Mouse (Mus musculus): Measurements from ENCODE around the gene Bbip1. TPM values are rescaled to one million over a fixed set of nuclear protein-coding genes. Genes with fewer than 3 reads are reported as not detected.

The Bbip1 gene
- polyA plus RNA-seq, 1 experiment from 2014 or later = 119 TPM

- Histone ChIP-seq H3K9ac (replicated peaks) (no peak overlapping the region), H3K36me3 (no peaks in the 10 kb centered on the region), H3K9me3 (no peaks in the 10 kb centered on the region), H3K4me1 (peaks cover 6% of the 10 kb centered on the region; the same call in 1 of the 2 replicates), H3K4me3 (no peak overlapping the region), H3K27me3 (no peaks in the 10 kb centered on the region), H3K27ac (replicated peaks) (no peak overlapping the region), H3K4me2 (replicated peaks) (no peak overlapping the region)
- 86% methylated on average over 10 of the region's 10 CpGs for WGBS
- no peak for ATAC-seq (ENCODE audit: low FRiP score, low read depth)
These were observed 57.7 kb downstream of the Bbip1 start for GRCm38 (mm10) chr19:53886576-53887370.

- Histone ChIP-seq H3K4me3 (no peak overlapping the region), H3K27ac (replicated peaks) (no peak overlapping the region), H3K4me2 (replicated peaks) (no peak overlapping the region), H3K36me3 (no peaks in the 10 kb centered on the region), H3K27me3 (no peaks in the 10 kb centered on the region), H3K4me1 (peaks cover 6% of the 10 kb centered on the region; the same call in 1 of the 2 replicates), H3K9me3 (no peaks in the 10 kb centered on the region), H3K9ac (replicated peaks) (no peak overlapping the region)
- WGBS = 21% methylated on average over 10 of the region's 10 CpGs
- ATAC-seq (ENCODE audit: low FRiP score, low read depth) = no peak
These were observed 59.0 kb downstream of the Bbip1 start for GRCm38 (mm10) chr19:53885450-53885849.

GRCm38 (mm10) chr19:53881786-53882185, 62.6 kb downstream of the Bbip1 start:
- Histone ChIP-seq H3K4me1 (peaks cover 6% of the 10 kb centered on the region; the same call in 1 of the 2 replicates), H3K27me3 (0 out of 2 replicates have a peak, but pooled peaks cover 3% of the 10 kb centered on the region), H3K27ac (replicated peaks) (no peak overlapping the region), H3K9ac (replicated peaks) (no peak overlapping the region), H3K9me3 (0 out of 2 replicates have a peak, but pooled peaks cover 2% of the 10 kb centered on the region), H3K36me3 (no peaks in the 10 kb centered on the region), H3K4me3 (no peak overlapping the region), H3K4me2 (replicated peaks) (no peak overlapping the region)
- 59% methylated on average over 5 of the region's 5 CpGs for WGBS
- no peak for ATAC-seq (ENCODE audit: low FRiP score, low read depth)

- Histone ChIP-seq H3K4me2 (replicated peaks) (no peak overlapping the region), H3K9me3 (0 out of 2 replicates have a peak, but pooled peaks cover 2% of the 10 kb centered on the region), H3K27me3 (0 out of 2 replicates have a peak, but pooled peaks cover 3% of the 10 kb centered on the region), H3K9ac (replicated peaks) (no peak overlapping the region), H3K4me3 (no peak overlapping the region), H3K4me1 (peaks cover 3% of the 10 kb centered on the region; the same call in 1 of the 2 replicates), H3K36me3 (no peaks in the 10 kb centered on the region), H3K27ac (replicated peaks) (no peak overlapping the region)
- WGBS = 60% methylated on average over 1 of the region's 1 CpGs
- ATAC-seq (ENCODE audit: low FRiP score, low read depth) = no peak
These were observed 64.0 kb downstream of the Bbip1 start for GRCm38 (mm10) chr19:53880460-53880859.

Other genes starting within 250 kb of the Bbip1 start
- 88.7 and 94.2 TPM in 2 replicates for gene Pdcd4, start 52.4 kb downstream of the Bbip1 start, polyA plus RNA-seq (2016; fragmentation: Nextera tagmentation; extraction: Ambion mirVana)
- gene Shoc2, start 321 bp downstream of the Bbip1 start, polyA plus RNA-seq (2016; fragmentation: Nextera tagmentation; extraction: Ambion mirVana) = 71.3 and 76.7 TPM in 2 replicates
- 2.3 and 3.1 TPM in 2 replicates for gene Adra2a, start 99.5 kb upstream of the Bbip1 start, polyA plus RNA-seq (2016; fragmentation: Nextera tagmentation; extraction: Ambion mirVana)

Measured in midbrain, embryonic 12.5 days (tissue).